Mouse (Mus musculus) midbrain, embryonic 13.5 days (tissue): Measurements from ENCODE around the gene Stab1. TPM values are rescaled to one million over a fixed set of nuclear protein-coding genes. Genes with fewer than 3 reads are reported as not detected.

Experiments used
- ATAC-seq: fragments of 200-750 bp; cut with Nextera tagmentation; 2 replicates; pipeline ENCODE4 v1.8.0; 2017; ENCODE audit warnings: mild to moderate bottlenecking, moderate TSS enrichment, moderate library complexity
- H3K27ac ChIP-seq: fragments of 300-500 bp; sonication (generic); 2 replicates; pipeline ENCODE4 v1.5.1; 2015; ENCODE audit warnings: inconsistent platforms, mild to moderate bottlenecking, moderate library complexity
- H3K27me3 ChIP-seq: fragments of 300-500 bp; sonication (generic); 2 replicates; pipeline ENCODE4 v1.6.1; 2015; ENCODE audit warnings: mild to moderate bottlenecking, inconsistent platforms
- H3K36me3 ChIP-seq: fragments of 300-500 bp; sonication (generic); 2 replicates; pipeline ENCODE4 v1.6.1; 2015; ENCODE audit warnings: mild to moderate bottlenecking, inconsistent platforms
- H3K4me1 ChIP-seq: fragments of 300-500 bp; sonication (generic); replicated peaks from 2 replicates; pipeline ENCODE4 v1.6.1; 2015; ENCODE audit warnings: inconsistent platforms
- H3K4me2 ChIP-seq: fragments of 300-500 bp; sonication (generic); replicated peaks from 2 replicates; pipeline ENCODE4 v1.6.1; 2015; ENCODE audit warnings: moderate library complexity, mild to moderate bottlenecking, inconsistent platforms
- H3K4me3 ChIP-seq: fragments of 300-500 bp; sonication (generic); replicated peaks from 2 replicates; pipeline ENCODE4 v1.5.1; 2015; ENCODE audit warnings: mild to moderate bottlenecking, inconsistent platforms
- H3K9ac ChIP-seq: fragments of 300-500 bp; sonication (generic); replicated peaks from 2 replicates; pipeline ENCODE4 v1.6.1; 2015; ENCODE audit warnings: mild to moderate bottlenecking, inconsistent platforms
- H3K9me3 ChIP-seq: fragments of 300-500 bp; sonication (generic); 2 replicates; pipeline ENCODE4 v1.6.1; 2016; ENCODE audit warnings: mild to moderate bottlenecking, inconsistent platforms
- WGBS: fragments of 180-500 bp; shearing (Covaris S2); methylation state at CpG from one replicate; pipeline ENCODE4 v1.1.7; 2015; 5-methylcytosine and 5-hydroxymethylcytosine counted together
- polyA plus RNA-seq: library from polyadenylated mRNA; unstranded; fragments of >200 nt; fragmentation: Nextera tagmentation; extraction: Ambion mirVana; gene quantifications from 2 replicates; pipeline ENCODE4 v1.2.1, GENCODE M21; 2015

Stab1 gene
- polyA plus RNA-seq, 1 experiment from 2014 or later, result 23.2 TPM

DNA sequence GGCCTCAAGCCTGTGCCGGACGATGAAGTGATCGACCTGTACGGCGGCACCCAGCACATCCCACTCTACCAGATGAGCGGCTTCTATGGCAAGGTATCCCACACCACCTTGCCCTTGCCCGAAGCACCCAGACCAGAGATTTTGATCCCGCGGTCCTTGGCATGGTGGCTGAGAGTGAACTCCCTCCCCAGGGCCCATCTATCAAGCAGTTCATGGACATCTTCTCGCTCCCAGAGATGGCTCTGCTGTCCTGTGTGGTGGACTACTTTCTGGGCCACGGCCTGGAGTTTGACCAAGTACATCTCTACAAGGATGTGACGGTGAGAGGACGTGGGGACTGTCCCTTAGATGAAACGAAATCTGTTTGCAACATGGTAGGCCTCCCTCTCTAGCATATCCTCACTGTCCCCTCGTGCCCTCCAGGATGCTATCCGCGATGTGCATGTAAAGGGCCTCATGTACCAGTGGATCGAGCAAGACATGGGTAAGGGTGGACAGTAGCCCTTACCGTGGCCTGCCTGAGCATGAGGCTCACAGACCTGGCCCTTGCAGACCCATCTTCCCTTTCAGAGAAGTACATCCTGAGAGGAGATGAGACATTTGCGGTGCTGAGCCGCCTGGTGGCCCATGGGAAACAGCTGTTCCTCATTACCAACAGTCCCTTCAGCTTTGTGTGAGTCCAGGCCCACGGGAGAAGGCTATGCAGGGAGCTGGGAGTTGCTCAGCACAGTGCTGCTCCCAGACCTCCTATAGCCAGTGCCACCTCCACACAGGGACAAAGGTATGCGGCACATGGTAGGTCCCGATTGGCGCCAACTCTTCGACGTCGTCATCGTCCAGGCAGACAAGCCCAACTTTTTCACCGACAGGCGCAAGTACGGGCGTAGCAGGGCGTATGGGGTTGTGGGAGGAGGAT is 32.7 kb downstream of the Stab1 start:
- Histone ChIP-seq H3K9ac (no peak overlapping the region), H3K36me3 (peaks cover 67% of the 10 kb centered on the region), H3K27me3 (no peaks in the 10 kb centered on the region), H3K4me1 (peaks cover 31% of the 10 kb centered on the region), H3K4me2 (no peak overlapping the region), H3K27ac (no peak overlapping the region), H3K9me3 (no peaks in the 10 kb centered on the region), H3K4me3 (no peak overlapping the region)
- no peak for ATAC-seq
- 96% methylated on average over 34 of the region's 34 CpGs for WGBS

DNA sequence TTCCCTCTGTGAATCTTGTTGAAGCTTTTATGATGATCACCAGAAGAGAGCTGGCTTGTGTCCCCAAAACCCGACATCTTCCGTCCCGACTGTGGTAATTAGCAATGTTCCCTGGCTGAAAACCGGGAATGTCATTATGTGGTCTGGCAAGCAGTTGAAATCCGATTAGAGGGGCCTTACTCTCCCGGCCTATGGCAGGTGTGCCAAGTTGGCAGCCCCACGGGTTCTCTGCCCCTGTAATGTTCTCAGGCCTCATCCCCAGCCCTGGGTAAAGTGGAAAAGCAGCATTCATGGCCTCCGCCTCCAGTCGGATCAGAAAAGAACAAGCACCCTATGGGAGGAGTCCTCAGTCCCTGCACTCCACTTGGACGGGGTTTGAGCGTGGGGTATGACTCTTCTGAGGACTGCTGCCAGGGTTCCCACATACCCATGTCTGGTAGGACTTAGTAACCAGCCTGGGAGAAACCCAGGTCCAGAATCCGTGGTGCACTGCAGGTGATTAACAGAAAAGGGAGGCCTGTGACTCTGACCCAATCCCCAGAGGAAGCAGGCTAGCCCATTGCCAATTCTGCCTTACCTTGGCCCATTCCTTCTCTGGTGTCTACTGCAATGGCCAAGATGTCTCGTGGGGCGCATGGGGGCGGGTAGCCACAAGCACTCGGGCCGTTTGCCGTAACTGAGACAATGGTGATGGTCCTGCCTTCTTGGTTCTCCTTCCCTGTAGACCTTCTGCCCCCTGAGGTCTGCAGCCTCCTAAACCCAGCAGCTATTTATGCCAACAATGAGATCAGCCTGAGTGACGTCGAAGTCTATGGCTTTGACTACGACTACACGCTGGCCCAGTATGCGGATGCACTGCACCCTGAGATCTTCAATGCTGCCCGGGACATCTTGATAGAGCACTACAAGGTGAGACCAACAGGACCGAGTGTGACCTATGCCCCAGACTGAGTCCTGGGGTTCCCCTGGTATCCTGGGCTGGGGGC is 34.1 kb downstream of the Stab1 start:
- 92% methylated on average over 25 of the region's 25 CpGs for WGBS
- ATAC-seq, result no peak
- peaks cover 44% of the 10 kb centered on the region for H3K4me1 ChIP-seq
- H3K9me3 ChIP-seq, result no peaks in the 10 kb centered on the region
- no peak overlapping the region for H3K4me2 ChIP-seq
- H3K9ac ChIP-seq, result no peak overlapping the region
- no peaks in the 10 kb centered on the region for H3K27me3 ChIP-seq
- H3K4me3 ChIP-seq, result no peak overlapping the region
- H3K27ac ChIP-seq, result no peak overlapping the region
- H3K36me3 ChIP-seq, result peaks cover 52% of the 10 kb centered on the region

DNA sequence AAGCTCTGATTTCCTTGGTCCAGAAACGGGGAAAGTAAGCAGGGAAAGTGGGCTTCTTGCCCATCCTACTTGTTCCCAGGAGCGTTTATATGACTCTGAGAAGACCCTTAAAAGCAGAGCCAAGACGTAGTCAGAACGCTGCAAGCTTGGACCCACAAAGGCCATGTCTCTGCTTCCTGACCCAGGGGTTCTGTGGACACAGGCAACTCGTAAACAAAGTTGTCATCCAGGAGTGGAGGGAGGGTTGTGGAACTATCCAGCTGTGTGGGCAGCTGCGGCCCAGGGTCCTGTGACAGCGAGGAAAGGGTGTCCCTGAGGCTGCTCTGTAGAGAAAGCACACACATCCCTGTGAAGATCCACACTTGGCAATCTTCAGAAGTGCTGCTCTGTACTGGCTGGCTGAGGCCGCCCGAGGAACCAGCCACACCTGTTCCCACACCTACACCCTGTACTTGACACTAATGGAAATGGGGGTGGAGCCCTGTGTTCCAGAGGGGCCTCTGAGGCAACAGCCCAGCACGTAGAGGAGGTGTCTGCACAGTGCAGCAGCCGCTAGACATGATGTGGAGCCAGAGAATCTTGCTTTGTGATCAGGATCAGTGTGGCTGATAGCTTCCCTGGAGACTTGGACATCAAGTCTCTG is 35.3 kb downstream of the Stab1 start:
- peaks cover 47% of the 10 kb centered on the region for H3K4me1 ChIP-seq
- peaks cover 41% of the 10 kb centered on the region for H3K36me3 ChIP-seq
- 0 out of 2 replicates have a peak overlapping the region, but pooled peaks have one; percentile 21 for H3K27ac ChIP-seq
- H3K4me2 ChIP-seq, result peak overlapping the region; percentile 86
- H3K9ac ChIP-seq, result peak overlapping the region; percentile 46; the same call in 1 of the 2 replicates
- 80% methylated on average over 11 of the region's 11 CpGs for WGBS
- H3K9me3 ChIP-seq, result no peaks in the 10 kb centered on the region
- ATAC-seq, result no peak
- no peaks in the 10 kb centered on the region for H3K27me3 ChIP-seq
- H3K4me3 ChIP-seq, result peak overlapping the region; percentile 79; the same call in 1 of the 2 replicates

DNA sequence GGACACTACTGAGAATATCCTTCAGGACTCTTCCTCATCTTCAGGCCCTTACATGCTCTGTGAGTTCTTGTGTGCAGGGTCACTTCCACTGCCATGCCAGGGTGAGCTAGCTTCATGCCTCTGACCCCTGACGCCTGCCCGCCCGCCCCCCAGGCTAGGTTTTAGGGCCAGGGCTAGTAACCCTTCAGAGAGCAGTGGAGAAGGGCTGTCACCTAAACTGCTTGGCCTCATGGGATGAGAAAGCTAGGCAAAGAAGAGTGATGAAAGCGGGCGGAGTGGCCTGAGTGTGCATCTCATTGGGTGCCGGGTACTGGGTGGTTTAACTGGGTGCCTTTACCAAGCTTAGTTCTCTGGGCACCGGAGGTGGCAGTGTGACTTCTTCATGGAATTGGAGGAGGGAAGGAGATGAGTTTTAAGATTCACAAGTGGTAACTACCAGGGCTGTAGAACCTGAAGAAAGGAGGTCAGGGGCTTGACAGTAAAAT is 35.9 kb downstream of the Stab1 start:
- no peak for ATAC-seq
- no peaks in the 10 kb centered on the region for H3K27me3 ChIP-seq
- H3K36me3 ChIP-seq, result peaks cover 34% of the 10 kb centered on the region
- 88% methylated on average over 7 of the region's 7 CpGs for WGBS
- no peak overlapping the region for H3K27ac ChIP-seq
- no peaks in the 10 kb centered on the region for H3K9me3 ChIP-seq
- peaks cover 51% of the 10 kb centered on the region for H3K4me1 ChIP-seq
- H3K4me2 ChIP-seq, result peak overlapping the region; percentile 86
- peak overlapping the region; percentile 79 for H3K4me3 ChIP-seq
- H3K9ac ChIP-seq, result peak overlapping the region; percentile 91

DNA sequence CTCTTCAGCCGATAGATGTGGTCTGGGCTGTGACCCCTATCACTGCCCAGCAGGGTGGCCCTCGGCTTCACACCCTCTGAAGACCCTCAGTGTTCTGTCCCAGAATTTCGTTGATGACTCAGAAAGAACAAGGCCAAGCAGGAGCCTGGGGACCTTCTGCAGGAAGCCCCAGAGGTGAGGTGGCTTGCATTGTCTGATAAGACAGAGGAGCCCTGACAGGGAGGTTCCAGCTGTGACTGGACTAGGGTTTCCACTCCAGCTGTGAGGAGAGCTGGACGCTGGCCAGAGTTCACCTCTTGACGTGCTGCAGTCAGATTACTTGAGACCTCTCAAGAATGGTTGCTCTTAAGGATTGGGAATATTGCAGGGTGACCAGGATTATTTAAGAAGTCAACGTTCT is 36.4 kb downstream of the Stab1 start:
- Histone ChIP-seq H3K27me3 (no peaks in the 10 kb centered on the region), H3K4me2 (peak overlapping the region; percentile 86), H3K4me3 (peak overlapping the region; percentile 79), H3K36me3 (peaks cover 29% of the 10 kb centered on the region), H3K9me3 (no peaks in the 10 kb centered on the region), H3K27ac (no peak overlapping the region), H3K4me1 (peaks cover 56% of the 10 kb centered on the region), H3K9ac (peak overlapping the region; percentile 91)
- ATAC-seq, result no peak
- 5% methylated on average over 6 of the region's 6 CpGs for WGBS

DNA sequence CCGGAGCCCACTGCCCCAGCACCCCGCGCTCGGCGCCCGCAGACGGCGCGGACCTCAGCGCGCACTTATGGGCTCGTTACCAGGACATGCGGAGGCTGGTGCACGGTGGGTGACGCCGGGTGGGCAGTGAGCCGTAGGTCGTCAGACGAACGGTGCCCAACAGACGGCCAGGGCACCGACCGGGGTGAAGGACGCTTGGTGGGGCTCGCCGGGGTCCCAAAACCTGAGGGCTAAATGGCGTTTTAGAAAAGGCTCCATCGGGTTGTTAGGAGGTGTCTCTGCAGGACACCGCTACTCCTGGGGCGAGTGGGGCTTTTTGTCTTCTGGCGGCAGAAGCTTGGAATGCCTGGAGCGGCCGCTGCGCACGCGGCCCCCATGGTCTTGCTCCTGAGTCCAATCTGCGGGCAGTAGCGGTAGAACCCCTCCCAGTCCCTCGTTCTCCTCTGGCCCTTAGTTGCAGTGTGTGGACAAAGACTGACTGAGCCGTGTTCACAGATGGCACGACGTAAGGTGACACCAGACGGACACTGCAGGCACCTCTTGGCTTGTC is 37.1 kb downstream of the Stab1 start:
- ATAC-seq, result peak; percentile 40; the same call in 1 of the 2 replicates
- Histone ChIP-seq H3K4me2 (peak overlapping the region; percentile 86), H3K9me3 (no peaks in the 10 kb centered on the region), H3K4me1 (peaks cover 62% of the 10 kb centered on the region), H3K36me3 (peaks cover 23% of the 10 kb centered on the region), H3K9ac (peak overlapping the region; percentile 91), H3K27ac (peak overlapping the region; percentile 93), H3K27me3 (no peaks in the 10 kb centered on the region), H3K4me3 (peak overlapping the region; percentile 79)
- WGBS, result under 1% methylated on average over 43 of the region's 43 CpGs

DNA sequence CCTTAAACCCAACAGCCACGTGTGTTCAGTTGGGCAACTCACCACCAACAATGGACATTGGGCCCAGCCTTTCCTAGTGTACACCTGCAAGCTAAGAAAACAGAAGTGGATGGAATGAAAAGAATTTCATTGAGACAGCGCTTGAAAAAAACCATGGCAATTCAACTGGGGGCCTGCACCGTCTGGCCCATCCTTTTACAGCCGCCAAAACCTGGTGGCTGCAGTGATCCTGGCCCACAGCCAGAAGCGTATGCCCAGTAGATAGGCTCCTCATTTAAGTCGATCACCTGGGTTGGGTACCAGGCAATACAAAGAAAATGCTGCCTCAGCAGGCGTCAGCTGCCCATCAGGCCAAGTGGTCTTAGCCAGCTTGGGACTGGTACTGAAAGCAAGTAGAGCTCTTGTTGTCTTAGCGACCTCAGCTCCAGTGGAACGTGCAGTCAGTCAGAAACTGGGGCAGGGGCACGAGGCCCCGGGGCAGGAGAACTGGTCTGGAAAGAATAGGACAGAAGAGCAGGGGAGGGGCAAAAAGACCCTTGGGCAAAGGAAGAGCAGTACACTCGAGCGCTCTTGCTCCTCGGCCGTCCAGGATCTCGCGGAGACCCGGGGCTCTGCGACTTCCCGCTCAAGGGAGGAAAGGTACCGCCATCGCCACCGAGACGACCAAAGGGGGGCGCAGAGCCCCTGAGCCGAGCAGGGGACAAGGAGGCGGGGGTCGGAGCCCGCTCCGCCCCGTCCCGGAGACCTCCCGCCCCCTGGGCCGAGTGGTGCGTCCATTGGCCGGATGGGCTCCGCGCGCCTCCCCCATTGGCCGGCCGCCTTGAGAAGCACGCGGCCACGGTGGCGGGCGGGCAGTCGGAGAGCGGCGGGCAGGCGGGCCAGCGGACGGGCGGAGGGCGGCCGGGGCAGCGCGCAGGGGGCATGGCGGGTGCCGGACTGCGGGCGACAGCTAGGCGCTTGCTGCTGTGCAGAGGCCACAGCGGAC is 37.9 kb downstream of the Stab1 start, which contains the start of gene Nt5dc2:
Gene Nt5dc2 (plus strand): TSS at position 818 of the 985 bp plus-strand sequence.
- 4% methylated on average over 53 of the region's 63 CpGs for WGBS

DNA sequence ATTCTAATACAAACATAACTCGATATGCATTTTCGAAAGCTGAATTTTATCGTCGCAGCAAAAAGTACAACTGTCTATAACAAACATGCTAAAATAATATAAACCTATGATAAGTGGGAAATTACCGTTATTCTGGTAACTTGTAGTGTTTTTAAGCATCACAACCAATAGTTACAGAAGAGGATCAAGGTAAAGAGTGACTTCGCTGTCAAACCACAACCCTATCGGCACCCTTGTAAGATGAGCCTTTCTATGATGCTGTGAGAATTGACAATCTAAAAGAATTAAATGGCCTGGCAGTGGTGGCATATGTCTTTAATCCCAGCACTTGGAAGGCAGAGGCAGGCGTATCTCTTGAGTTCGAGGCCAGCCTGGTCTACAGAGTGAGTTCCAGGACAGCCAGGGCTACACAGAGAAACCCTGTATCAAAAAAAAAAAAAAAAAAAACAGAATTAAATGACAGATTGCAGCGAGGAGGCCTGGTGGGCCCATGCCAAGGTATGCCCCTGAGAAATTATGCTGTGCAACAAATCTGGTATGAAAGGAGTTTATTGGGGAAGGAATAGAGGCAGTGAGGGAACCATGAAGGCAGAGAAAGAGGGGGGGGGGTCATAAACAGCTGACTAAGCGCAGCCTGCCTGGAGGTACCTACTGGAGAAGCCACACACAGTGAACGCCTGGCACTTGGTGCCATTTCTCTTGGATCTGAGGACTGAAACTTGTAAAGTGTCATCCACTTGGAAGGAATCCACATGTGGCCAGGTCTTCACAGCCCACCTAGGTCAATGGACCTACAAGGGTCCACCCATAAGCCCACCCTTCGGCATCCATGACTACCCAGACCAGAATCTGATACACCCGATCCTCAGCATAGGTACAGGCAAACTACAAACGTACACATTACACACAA is 38.9 kb downstream of the Stab1 start:
- no peaks in the 10 kb centered on the region for H3K27me3 ChIP-seq
- peak overlapping the region; percentile 93 for H3K27ac ChIP-seq
- H3K9me3 ChIP-seq, result no peaks in the 10 kb centered on the region
- peak overlapping the region; percentile 93 for H3K4me2 ChIP-seq
- peaks cover 75% of the 10 kb centered on the region for H3K4me1 ChIP-seq
- 69% methylated on average over 15 of the region's 15 CpGs for WGBS
- peak overlapping the region; percentile 79 for H3K4me3 ChIP-seq
- peaks cover 5% of the 10 kb centered on the region; the same call in 1 of the 2 replicates for H3K36me3 ChIP-seq
- H3K9ac ChIP-seq, result no peak overlapping the region
- no peak for ATAC-seq

More for the DNA sequence above, 37.9 kb downstream of the Stab1 start, which contains the start of gene Nt5dc2:
- H3K4me1 ChIP-seq, result peaks cover 71% of the 10 kb centered on the region
- no peaks in the 10 kb centered on the region for H3K27me3 ChIP-seq
- peak within 1 kb of the TSS; percentile 79 for H3K4me3 ChIP-seq
- H3K9me3 ChIP-seq, result no peaks in the 10 kb centered on the region
- peak; percentile 86 for ATAC-seq
- peaks cover 14% of the 10 kb centered on the region for H3K36me3 ChIP-seq
- peak within 1 kb of the TSS; percentile 91 for H3K9ac ChIP-seq
- H3K27ac ChIP-seq, result peak within 1 kb of the TSS; percentile 93
- H3K4me2 ChIP-seq, result peak within 1 kb of the TSS; percentile 86

DNA sequence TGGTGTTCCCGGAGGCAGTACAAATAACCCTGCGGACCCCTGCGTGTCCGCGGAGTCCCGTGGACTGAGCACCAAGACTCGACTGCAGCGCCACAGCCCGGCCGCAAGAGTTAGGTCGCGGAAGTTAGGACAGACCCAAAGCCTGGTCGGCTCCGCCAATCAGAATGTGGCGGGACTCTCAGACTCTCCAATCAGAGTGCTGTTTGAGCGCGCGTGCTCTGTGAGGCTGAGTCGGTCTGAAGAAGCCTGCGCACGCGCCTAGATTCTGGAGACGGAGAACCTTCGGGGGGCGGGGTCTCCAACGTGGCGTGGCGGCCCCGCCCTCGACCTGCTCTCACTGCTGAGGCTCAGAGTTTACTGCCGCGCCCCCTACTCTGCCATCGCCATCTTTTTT is 39.6 kb downstream of the Stab1 start, which contains the start of gene Smim4:
Gene Smim4 (minus strand): TSS at position 131 of the 394 bp plus-strand sequence.
- Histone ChIP-seq H3K27me3 (no peaks in the 10 kb centered on the region), H3K27ac (peak within 1 kb of the TSS; percentile 93), H3K9me3 (no peaks in the 10 kb centered on the region), H3K4me2 (peak within 1 kb of the TSS; percentile 93), H3K9ac (peak within 1 kb of the TSS; percentile 78), H3K4me3 (peak within 1 kb of the TSS; percentile 75), H3K36me3 (peaks cover 3% of the 10 kb centered on the region; the same call in 1 of the 2 replicates), H3K4me1 (peaks cover 68% of the 10 kb centered on the region)
- peak; percentile 93 for ATAC-seq
- WGBS, result under 1% methylated on average over 33 of the region's 33 CpGs
